Mouse (Mus musculus): Measurements from ENCODE around the gene Crym.

Crym gene

GRCm38 (mm10) chr7:120163581-120164251 lies 38.2 kb downstream of the Crym start:
- no peak for DNase-seq (ENCODE audit: low read depth in 1 of 2, low spot score in 2 of 2)

GRCm38 (mm10) chr7:120158121-120158613 lies 43.7 kb downstream of the Crym start:
- no peak for DNase-seq (ENCODE audit: low read depth in 1 of 2, low spot score in 2 of 2)

GRCm38 (mm10) chr7:120157575-120158061 lies 44.3 kb downstream of the Crym start:
- no peak for DNase-seq (ENCODE audit: low read depth in 1 of 2, low spot score in 2 of 2)

- DNase-seq (ENCODE audit: low read depth in 1 of 2, low spot score in 2 of 2) = no peak
These were observed 45.0 kb downstream of the Crym start for GRCm38 (mm10) chr7:120156841-120157409.

- DNase-seq (ENCODE audit: low read depth in 1 of 2, low spot score in 2 of 2) = no peak
These were observed 51.0 kb downstream of the Crym start for GRCm38 (mm10) chr7:120150898-120151297.

GRCm38 (mm10) chr7:120150257-120150656 lies 51.7 kb downstream of the Crym start:
- DNase-seq (ENCODE audit: low read depth in 1 of 2, low spot score in 2 of 2) = no peak

GRCm38 (mm10) chr7:120145191-120145590 lies 56.7 kb downstream of the Crym start, which contains the start of gene Zp2:
Zp2 (minus strand) TSS chr7:120145291.
- no peak for DNase-seq (ENCODE audit: low read depth in 1 of 2, low spot score in 2 of 2)

- no peak for DNase-seq (ENCODE audit: low read depth in 1 of 2, low spot score in 2 of 2)
These were observed 59.2 kb downstream of the Crym start for GRCm38 (mm10) chr7:120142743-120143142.
